Mouse (Mus musculus): ENCODE measurements around the gene 4931428F04Rik.

- TF ChIP-seq CTCF (IDR thresholded peaks at IDR 0.05; ENCODE audit: low read depth), result no peak
- TF ChIP-seq EP300 (IDR thresholded peaks at IDR 0.05; ENCODE audit: low read depth), result no peak
Measured at GRCm38 (mm10) chr8:105241016-105241415, 48.6 kb downstream of the 4931428F04Rik start.

Data from heart, postnatal 0 days (tissue).